Mouse (Mus musculus) urinary bladder, adult 18-20 months (tissue): ENCODE results near the gene Ada.

Experiments
- DNase-seq, 2 experiments: peaks; one replicate each; pipeline ENCODE4 v3.0.0; 2022; ENCODE audit warnings: low spot score in 2 of 2, mixed read lengths in 2 of 2

The Ada gene

GRCm38 (mm10) chr2:163732021-163732420, 18.0 kb downstream of the Ada start:
- DNase-seq = no peak

DNA sequence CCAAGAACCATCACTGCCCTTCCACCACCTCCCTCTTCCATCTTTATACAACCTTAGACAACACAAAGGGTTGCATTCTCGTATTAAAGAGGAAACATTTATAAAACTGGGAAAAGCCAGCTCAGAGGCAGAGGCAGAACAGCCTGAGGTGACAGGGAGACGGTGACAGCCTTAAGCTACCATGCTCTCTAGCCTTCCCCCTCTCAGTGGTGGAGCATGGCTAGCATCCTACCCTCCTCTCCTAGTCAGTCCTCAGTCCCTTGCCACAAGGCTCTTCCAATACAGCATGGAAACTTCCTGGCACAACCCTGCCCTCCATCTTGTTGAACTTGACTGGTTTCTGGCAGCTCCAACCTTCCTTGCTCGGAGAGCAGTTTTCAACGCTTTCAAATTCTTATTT, 21.7 kb downstream of the Ada start:
- no peak for DNase-seq

- no peak for DNase-seq
These were observed 23.2 kb downstream of the Ada start for GRCm38 (mm10) chr2:163726766-163727393.

DNA sequence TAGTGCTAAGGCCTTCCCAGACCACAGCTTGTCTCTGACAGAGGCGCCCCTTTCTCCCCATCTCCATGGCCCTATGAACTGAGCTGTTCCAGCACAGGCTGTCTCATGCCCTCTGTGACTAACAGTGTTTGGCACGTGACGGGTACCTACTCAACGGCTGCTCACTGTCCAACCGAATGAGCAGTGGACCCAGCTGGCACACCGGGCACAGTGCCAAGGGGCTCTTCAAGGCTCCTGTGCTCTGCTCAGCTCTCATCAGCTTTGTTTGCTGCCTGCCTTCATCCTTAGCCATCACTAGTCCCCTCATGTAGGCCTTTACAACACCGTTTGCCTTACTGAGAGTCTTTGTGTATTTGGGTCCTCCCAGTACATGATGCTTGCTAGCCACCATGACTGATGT, 27.5 kb downstream of the Ada start:
- DNase-seq = no peak

GRCm38 (mm10) chr2:163719616-163720015, 30.4 kb downstream of the Ada start:
- no peak for DNase-seq

GRCm38 (mm10) chr2:163718951-163719603, 31.0 kb downstream of the Ada start:
- DNase-seq = peak; percentile 62 to 73

- no peak for DNase-seq
These were observed 31.5 kb downstream of the Ada start for GRCm38 (mm10) chr2:163718526-163718925.

GRCm38 (mm10) chr2:163716853-163717252, 33.2 kb downstream of the Ada start:
- DNase-seq = no peak

GRCm38 (mm10) chr2:163716448-163716847, 33.6 kb downstream of the Ada start:
- no peak for DNase-seq

GRCm38 (mm10) chr2:163713340-163713739, 36.7 kb downstream of the Ada start:
- no peak for DNase-seq

DNA sequence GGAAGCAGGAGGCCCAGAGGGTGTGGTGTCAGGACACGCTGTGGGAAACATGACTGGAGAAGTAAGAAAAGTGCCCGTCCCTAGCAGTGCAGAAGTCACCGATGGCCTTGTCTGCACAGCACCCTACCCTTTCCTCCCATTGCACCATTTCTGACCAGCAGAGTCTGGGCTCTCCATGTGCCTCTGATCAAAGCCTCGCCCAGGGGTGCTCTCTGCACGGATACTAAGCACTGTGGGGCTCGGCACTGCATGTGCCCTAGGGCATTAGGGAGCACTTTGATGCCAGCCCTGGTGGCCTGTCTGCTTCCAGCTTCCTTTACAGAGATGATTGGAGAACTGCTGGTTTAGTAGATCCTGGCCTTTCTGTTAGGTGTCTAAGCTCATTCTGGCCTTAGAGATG, 37.2 kb downstream of the Ada start:
- DNase-seq = no peak

DNA sequence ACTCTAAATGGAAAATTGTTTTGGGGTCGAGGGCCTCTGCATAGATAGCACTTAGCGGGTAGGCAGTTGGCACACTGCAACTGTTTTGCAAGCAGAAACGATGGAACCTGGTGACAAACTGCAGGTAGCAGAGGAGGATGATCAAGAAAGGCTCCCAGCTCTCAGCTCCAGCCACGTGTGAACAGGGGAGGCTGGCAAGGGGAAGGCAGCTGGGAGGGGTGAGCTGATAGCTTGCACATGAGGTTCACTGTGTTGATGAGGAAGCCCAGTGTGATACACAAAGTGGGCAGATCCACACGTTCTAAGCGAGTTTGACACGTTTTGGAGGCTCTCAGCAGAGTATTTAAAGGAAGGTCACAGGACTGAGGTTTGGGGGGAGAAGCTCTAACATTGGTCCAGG, 37.6 kb downstream of the Ada start:
- DNase-seq = no peak

DNA sequence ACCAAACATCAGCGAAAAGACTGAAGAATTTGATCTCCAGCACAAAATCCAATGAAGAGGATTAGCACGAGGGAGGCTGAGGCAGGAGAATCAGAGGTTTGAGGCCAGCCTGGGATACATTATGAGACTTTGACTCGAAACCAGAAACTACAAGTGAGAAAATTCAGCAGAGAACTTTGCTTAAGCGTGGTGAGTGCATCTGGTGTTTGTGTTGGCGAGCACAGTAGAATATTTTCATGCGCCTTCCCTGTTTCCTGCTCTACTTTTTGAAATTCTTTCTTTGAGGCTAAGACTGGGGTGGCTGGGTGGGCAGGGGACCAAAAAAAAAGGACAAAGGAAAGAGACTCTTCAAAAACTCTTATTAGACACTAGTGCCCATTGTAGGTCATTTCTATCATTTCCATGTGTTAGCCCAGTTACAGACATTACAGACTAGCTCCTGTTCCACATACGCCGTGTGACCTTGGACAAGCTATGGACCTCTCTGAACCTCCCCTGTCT, 38.6 kb downstream of the Ada start:
- DNase-seq = no peak

DNA sequence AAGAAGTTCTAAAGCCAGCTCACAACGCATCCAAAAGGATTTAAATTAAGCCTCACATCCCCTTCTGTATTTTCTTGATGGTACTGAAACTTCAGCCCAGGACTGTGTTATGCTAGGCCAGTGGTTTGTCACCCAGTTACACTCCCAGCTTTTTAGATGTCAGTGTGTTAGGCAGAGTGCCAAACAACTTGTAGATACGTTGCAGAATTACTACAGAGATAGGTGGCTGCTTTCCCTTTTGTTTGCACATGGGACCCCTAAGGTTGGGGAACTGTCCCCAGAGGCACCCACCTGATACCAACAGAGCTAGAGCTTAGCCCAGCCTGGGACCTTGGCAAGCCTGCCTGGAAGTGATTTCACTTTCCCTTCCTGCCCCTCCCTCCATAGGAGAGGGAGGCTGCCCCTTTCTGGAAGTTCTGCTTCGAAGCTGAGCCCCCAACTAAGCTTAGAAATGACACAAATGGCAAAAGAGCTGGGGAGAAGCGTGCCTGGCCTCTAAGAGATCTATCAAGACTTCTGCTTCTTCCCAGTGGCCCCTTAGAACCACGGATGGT, 39.4 kb downstream of the Ada start:
- DNase-seq = no peak

GRCm38 (mm10) chr2:163710000-163710399, 40.0 kb downstream of the Ada start:
- DNase-seq = no peak

GRCm38 (mm10) chr2:163708763-163709250, 41.2 kb downstream of the Ada start:
- no peak for DNase-seq

- DNase-seq = no peak
These were observed 41.7 kb downstream of the Ada start for GRCm38 (mm10) chr2:163708321-163708720.

DNA sequence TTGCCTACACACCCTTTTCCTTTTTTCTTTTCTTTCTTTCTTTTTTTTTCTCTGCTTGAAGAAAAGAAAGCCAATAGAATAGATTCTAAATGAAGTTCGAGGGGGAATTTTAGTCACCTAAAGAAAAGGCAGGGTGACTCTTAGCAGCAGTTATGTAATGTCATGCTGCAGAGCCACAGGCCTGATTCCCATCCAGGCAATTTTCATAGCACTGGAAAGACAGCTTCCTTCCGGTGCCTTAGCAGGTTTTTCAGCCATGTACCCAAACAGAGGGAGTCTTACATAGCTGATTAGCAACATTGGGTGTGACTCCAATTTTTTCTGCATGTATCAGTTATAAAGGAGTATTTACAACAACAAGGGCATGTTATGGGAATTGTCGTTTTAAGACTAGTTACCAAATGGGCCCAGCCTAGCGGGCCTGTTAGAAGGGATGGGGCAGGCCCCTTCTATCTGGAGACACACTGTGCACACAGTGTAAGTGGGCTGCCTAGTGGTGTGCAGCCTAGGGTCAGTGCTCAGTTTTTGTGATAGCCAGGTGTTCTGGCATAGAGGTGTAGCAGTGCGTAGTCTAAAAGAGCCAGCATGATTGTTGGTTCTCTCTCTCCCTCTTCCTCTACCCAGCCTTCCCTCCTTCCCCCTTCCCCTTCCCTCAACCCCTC, 46.3 kb downstream of the Ada start:
- no peak for DNase-seq

DNA sequence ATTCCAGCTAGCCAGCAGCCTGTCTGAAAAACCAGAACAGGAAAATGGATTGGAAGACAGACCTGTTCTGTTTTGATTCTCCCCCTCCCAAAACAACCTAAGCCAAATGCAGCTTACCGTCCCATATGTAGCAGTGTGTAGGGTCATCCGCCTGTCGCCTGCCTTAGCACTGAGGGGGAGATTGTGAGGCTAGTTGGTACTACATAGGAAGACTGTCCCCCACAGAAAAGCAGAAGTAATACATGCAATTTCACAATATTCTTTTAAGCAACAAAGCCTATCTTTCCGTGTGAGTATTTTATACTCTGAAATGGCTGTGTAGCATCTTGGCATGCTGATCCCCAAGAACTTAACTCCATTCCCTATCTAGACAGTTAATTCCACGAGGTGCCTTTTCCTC, 47.1 kb downstream of the Ada start:
- no peak for DNase-seq

GRCm38 (mm10) chr2:163702431-163702830, 47.6 kb downstream of the Ada start:
- DNase-seq = no peak

- DNase-seq = no peak
These were observed 50.8 kb downstream of the Ada start for GRCm38 (mm10) chr2:163699078-163699780.
